Mouse (Mus musculus) monocyte, adult 5-6 weeks (primary cell): ENCODE data around the gene Mob1a. TPM values are rescaled to one million over a fixed set of nuclear protein-coding genes. Genes with fewer than 3 reads are reported as not detected.

ENCODE experiments used
- ATAC-seq: fragments of 153-309, 156-312 bp; replicated peaks from 2 replicates; pipeline ENCODE4 v1.8.0; 2017; ENCODE audit warnings: mild to moderate bottlenecking; ENCODE audit not compliant: low TSS enrichment, insufficient number of reproducible peaks, severe bottlenecking, poor library complexity, low FRiP score
- total RNA-seq: library from RNA; stranded (forward); fragments of 200-1000, 200-491, 200-594 nt; gene quantifications from 3 replicates; pipeline ENCODE4 v1.2.3, GENCODE M21; 2017

Mob1a gene
- total RNA-seq, 1 experiment from 2014 or later, result 300 TPM

- ATAC-seq, result no peak
Measured at GRCm38 (mm10) chr6:83370316-83370965, 44.6 kb downstream of the Mob1a start.

GRCm38 (mm10) chr6:83371350-83371749, 45.5 kb downstream of the Mob1a start:
- no peak for ATAC-seq

GRCm38 (mm10) chr6:83373704-83374300, 48.0 kb downstream of the Mob1a start:
- ATAC-seq, result no peak

- ATAC-seq, result peak; percentile 72
Measured at GRCm38 (mm10) chr6:83381510-83382491, 56.0 kb downstream of the Mob1a start.

- no peak for ATAC-seq
Measured at GRCm38 (mm10) chr6:83385569-83386090, 59.8 kb downstream of the Mob1a start.

GRCm38 (mm10) chr6:83392166-83392780, 66.5 kb downstream of the Mob1a start:
- ATAC-seq, result no peak

Other genes with a start within 250 kb of the Mob1a start
- 2.0 to 13.5 TPM (median 6.9 TPM) in 3 replicates for gene Pcgf1, start 248.1 kb upstream of the Mob1a start, total RNA-seq
- not detected in 3 replicates for gene Lbx2, start 239.6 kb upstream of the Mob1a start, total RNA-seq
- gene Ccdc142, start 224.4 kb upstream of the Mob1a start, total RNA-seq, result 0.48 to 12.5 TPM (median 1.5 TPM) in 3 replicates
- 2.5 to 5.5 TPM (median 2.6 TPM) in 3 replicates for gene Gm42688, start 224.4 kb upstream of the Mob1a start, total RNA-seq
- 4.4 to 38.2 TPM (median 19.3 TPM) in 3 replicates for gene Mrpl53, start 217.0 kb upstream of the Mob1a start, total RNA-seq
- 24.8 to 42.1 TPM (median 28.8 TPM) in 3 replicates for gene Mogs, start 210.5 kb upstream of the Mob1a start, total RNA-seq
- gene Wbp1, start 204.5 kb upstream of the Mob1a start, total RNA-seq, result 45.0 to 60.1 TPM (median 53.4 TPM) in 3 replicates
- 25.0 to 53.9 TPM (median 41.3 TPM) in 3 replicates for gene Ino80b, start 200.6 kb upstream of the Mob1a start, total RNA-seq
- 0.96 to 2.7 TPM (median 1.0 TPM) in 3 replicates for gene Rtkn, start 190.6 kb upstream of the Mob1a start, total RNA-seq
- gene Wdr54, start 169.6 kb upstream of the Mob1a start, total RNA-seq, result 0.11 to 0.29 TPM in 2 of 3 replicates, not detected in the other
- 0.48 TPM in 1 of 3 replicates, not detected in the others for gene 1700003E16Rik, start 169.6 kb upstream of the Mob1a start, total RNA-seq
- gene Dctn1, start 160.1 kb upstream of the Mob1a start, total RNA-seq, result 39.1 to 65.9 TPM (median 51.0 TPM) in 3 replicates
- not detected in 3 replicates for gene Slc4a5, start 106.2 kb upstream of the Mob1a start, total RNA-seq
- gene Mthfd2, start 108 bp upstream of the Mob1a start, total RNA-seq, result 25.6 to 40.2 TPM (median 28.5 TPM) in 3 replicates
- gene Bola3, start 23.1 kb downstream of the Mob1a start, total RNA-seq, result 13.0 to 48.5 TPM (median 38.5 TPM) in 3 replicates
- 11.6 to 26.4 TPM (median 11.9 TPM) in 3 replicates for gene Tet3, start 133.1 kb downstream of the Mob1a start, total RNA-seq
- gene Dguok, start 181.0 kb downstream of the Mob1a start, total RNA-seq, result 32.4 to 79.2 TPM (median 44.1 TPM) in 3 replicates
- 0.97 TPM in 1 of 3 replicates, not detected in the others for gene Actg2, start 210.2 kb downstream of the Mob1a start, total RNA-seq
- gene Stambp, start 246.7 kb downstream of the Mob1a start, total RNA-seq, result 3.2 to 19.3 TPM (median 3.9 TPM) in 3 replicates